Mouse (Mus musculus): ENCODE results near the gene Gm44965. TPM values are rescaled to one million over a fixed set of nuclear protein-coding genes. Genes with fewer than 3 reads are reported as not detected.

The Gm44965 gene
- polyA plus RNA-seq, 1 experiment from 2014 or later, result not detected

- peaks cover 20% of the 10 kb centered on the region for H3K36me3 ChIP-seq
- H3K27me3 ChIP-seq (ENCODE audit: low read depth, poor library complexity, severe bottlenecking), result no peaks in the 10 kb centered on the region
- peaks cover 10% of the 10 kb centered on the region for H3K9me3 ChIP-seq (replicated peaks)
- H3K4me1 ChIP-seq, result peaks cover 32% of the 10 kb centered on the region
- no peak overlapping the region for H3K4me3 ChIP-seq
- WGBS, result 91% methylated on average over 6 of the region's 6 CpGs
- no peak overlapping the region for H3K27ac ChIP-seq
- no peak for DNase-seq (ENCODE audit: low spot score)
Measured at GRCm38 (mm10) chr6:48591871-48592270, 1.9 kb upstream of the Gm44965 start.

GRCm38 (mm10) chr6:48594043-48594738, 450 bp downstream of the Gm44965 start:
- Histone ChIP-seq H3K4me1 (peaks cover 30% of the 10 kb centered on the region), H3K4me3 (peak overlapping the region; percentile 90), H3K9me3 (replicated peaks) (peaks cover 22% of the 10 kb centered on the region), H3K27ac (peak overlapping the region; percentile 97), H3K36me3 (peaks cover 43% of the 10 kb centered on the region), H3K27me3 (ENCODE audit: low read depth, poor library complexity, severe bottlenecking) (no peaks in the 10 kb centered on the region)
- WGBS, result 1% methylated on average over 41 of the region's 41 CpGs
- DNase-seq (ENCODE audit: low spot score), result peak; percentile 75

GRCm38 (mm10) chr6:48595278-48595677, 1.5 kb downstream of the Gm44965 start:
- no peaks in the 10 kb centered on the region for H3K27me3 ChIP-seq (ENCODE audit: low read depth, poor library complexity, severe bottlenecking)
- DNase-seq (ENCODE audit: low spot score), result no peak
- H3K27ac ChIP-seq, result peak overlapping the region; percentile 97
- peak overlapping the region; percentile 90 for H3K4me3 ChIP-seq
- 60% methylated on average over 1 of the region's 1 CpGs for WGBS
- H3K36me3 ChIP-seq, result peaks cover 54% of the 10 kb centered on the region
- peaks cover 25% of the 10 kb centered on the region for H3K4me1 ChIP-seq
- H3K9me3 ChIP-seq (replicated peaks), result peaks cover 22% of the 10 kb centered on the region

- Histone ChIP-seq H3K36me3 (peaks cover 58% of the 10 kb centered on the region), H3K9me3 (replicated peaks) (peaks cover 22% of the 10 kb centered on the region), H3K27me3 (ENCODE audit: low read depth, poor library complexity, severe bottlenecking) (no peaks in the 10 kb centered on the region), H3K4me3 (0 out of 2 replicates have a peak overlapping the region, but pooled peaks have one; percentile 12), H3K4me1 (peaks cover 35% of the 10 kb centered on the region), H3K27ac (0 out of 2 replicates have a peak overlapping the region, but pooled peaks have one; percentile 20)
- DNase-seq (ENCODE audit: low spot score), result no peak
- WGBS, result 94% methylated on average over 45 of the region's 45 CpGs
Measured at GRCm38 (mm10) chr6:48596545-48597232, 2.9 kb downstream of the Gm44965 start.

- Histone ChIP-seq H3K4me3 (0 out of 2 replicates have a peak overlapping the region, but pooled peaks have one; percentile 12), H3K9me3 (replicated peaks) (peaks cover 22% of the 10 kb centered on the region), H3K36me3 (peaks cover 58% of the 10 kb centered on the region), H3K4me1 (peaks cover 38% of the 10 kb centered on the region), H3K27me3 (ENCODE audit: low read depth, poor library complexity, severe bottlenecking) (no peaks in the 10 kb centered on the region), H3K27ac (no peak overlapping the region)
- DNase-seq (ENCODE audit: low spot score), result no peak
- whole genome bisulfite sequencing, result 96% methylated on average over 27 of the region's 27 CpGs
Measured at GRCm38 (mm10) chr6:48597233-48597625, 3.5 kb downstream of the Gm44965 start.

GRCm38 (mm10) chr6:48600594-48600993, 6.9 kb downstream of the Gm44965 start:
- whole genome bisulfite sequencing, result 95% methylated on average over 1 of the region's 1 CpGs
- Histone ChIP-seq H3K36me3 (peaks cover 57% of the 10 kb centered on the region), H3K4me1 (peaks cover 23% of the 10 kb centered on the region), H3K4me3 (no peak overlapping the region), H3K9me3 (replicated peaks) (peaks cover 22% of the 10 kb centered on the region), H3K27me3 (ENCODE audit: low read depth, poor library complexity, severe bottlenecking) (no peaks in the 10 kb centered on the region), H3K27ac (no peak overlapping the region)
- no peak for DNase-seq (ENCODE audit: low spot score)

GRCm38 (mm10) chr6:48601271-48602079, 7.7 kb downstream of the Gm44965 start, which contains the start of gene Zfp775:
Gene Zfp775, plus strand, starts transcription at chr6:48602063.
- H3K27ac ChIP-seq, result peak within 1 kb of the TSS; percentile 96
- H3K9me3 ChIP-seq (replicated peaks), result peaks cover 15% of the 10 kb centered on the region
- 5% methylated on average over 42 of the region's 42 CpGs for WGBS
- DNase-seq (ENCODE audit: low spot score), result peak; percentile 97
- peaks cover 23% of the 10 kb centered on the region for H3K4me1 ChIP-seq
- H3K36me3 ChIP-seq, result peaks cover 49% of the 10 kb centered on the region
- H3K4me3 ChIP-seq, result peak within 1 kb of the TSS; percentile 85
- no peaks in the 10 kb centered on the region for H3K27me3 ChIP-seq (ENCODE audit: low read depth, poor library complexity, severe bottlenecking)

GRCm38 (mm10) chr6:48602080-48602741, 8.5 kb downstream of the Gm44965 start:
- peak overlapping the region; percentile 85 for H3K4me3 ChIP-seq
- no peak for DNase-seq (ENCODE audit: low spot score)
- peaks cover 8% of the 10 kb centered on the region for H3K9me3 ChIP-seq (replicated peaks)
- no peaks in the 10 kb centered on the region for H3K27me3 ChIP-seq (ENCODE audit: low read depth, poor library complexity, severe bottlenecking)
- H3K27ac ChIP-seq, result peak overlapping the region; percentile 96
- WGBS, result 2% methylated on average over 28 of the region's 28 CpGs
- H3K36me3 ChIP-seq, result peaks cover 42% of the 10 kb centered on the region
- H3K4me1 ChIP-seq, result peaks cover 23% of the 10 kb centered on the region

GRCm38 (mm10) chr6:48608124-48608523, 14.4 kb downstream of the Gm44965 start:
- no peaks in the 10 kb centered on the region for H3K9me3 ChIP-seq (replicated peaks)
- 70% methylated on average over 2 of the region's 2 CpGs for WGBS
- DNase-seq (ENCODE audit: low spot score), result no peak
- H3K36me3 ChIP-seq, result peaks cover 28% of the 10 kb centered on the region
- peaks cover 1% of the 10 kb centered on the region; the same call in 1 of the 2 replicates for H3K4me1 ChIP-seq
- H3K4me3 ChIP-seq, result no peak overlapping the region
- H3K27ac ChIP-seq, result no peak overlapping the region
- no peaks in the 10 kb centered on the region for H3K27me3 ChIP-seq (ENCODE audit: low read depth, poor library complexity, severe bottlenecking)

GRCm38 (mm10) chr6:48609512-48609911, 15.8 kb downstream of the Gm44965 start:
- Histone ChIP-seq H3K4me3 (no peak overlapping the region), H3K4me1 (no peaks in the 10 kb centered on the region), H3K27me3 (ENCODE audit: low read depth, poor library complexity, severe bottlenecking) (no peaks in the 10 kb centered on the region), H3K9me3 (replicated peaks) (no peaks in the 10 kb centered on the region), H3K27ac (no peak overlapping the region), H3K36me3 (peaks cover 38% of the 10 kb centered on the region)
- 71% methylated on average over 7 of the region's 7 CpGs for WGBS
- DNase-seq (ENCODE audit: low spot score), result no peak

- Histone ChIP-seq H3K9me3 (replicated peaks) (no peaks in the 10 kb centered on the region), H3K36me3 (peaks cover 44% of the 10 kb centered on the region), H3K4me1 (no peaks in the 10 kb centered on the region), H3K27ac (no peak overlapping the region), H3K4me3 (no peak overlapping the region), H3K27me3 (ENCODE audit: low read depth, poor library complexity, severe bottlenecking) (no peaks in the 10 kb centered on the region)
- 98% methylated on average over 3 of the region's 3 CpGs for WGBS
- no peak for DNase-seq (ENCODE audit: low spot score)
Measured at GRCm38 (mm10) chr6:48610657-48611056, 16.9 kb downstream of the Gm44965 start.

- Histone ChIP-seq H3K27me3 (ENCODE audit: low read depth, poor library complexity, severe bottlenecking) (no peaks in the 10 kb centered on the region), H3K36me3 (peaks cover 59% of the 10 kb centered on the region), H3K27ac (no peak overlapping the region), H3K4me3 (no peak overlapping the region), H3K4me1 (no peaks in the 10 kb centered on the region), H3K9me3 (replicated peaks) (no peaks in the 10 kb centered on the region)
- DNase-seq (ENCODE audit: low spot score), result no peak
- 89% methylated on average over 4 of the region's 4 CpGs for WGBS
Measured at GRCm38 (mm10) chr6:48613464-48613863, 19.7 kb downstream of the Gm44965 start.
